Comparison of ENCODE assay signal across 8 mouse cellular contexts in the genomic region with DNA sequence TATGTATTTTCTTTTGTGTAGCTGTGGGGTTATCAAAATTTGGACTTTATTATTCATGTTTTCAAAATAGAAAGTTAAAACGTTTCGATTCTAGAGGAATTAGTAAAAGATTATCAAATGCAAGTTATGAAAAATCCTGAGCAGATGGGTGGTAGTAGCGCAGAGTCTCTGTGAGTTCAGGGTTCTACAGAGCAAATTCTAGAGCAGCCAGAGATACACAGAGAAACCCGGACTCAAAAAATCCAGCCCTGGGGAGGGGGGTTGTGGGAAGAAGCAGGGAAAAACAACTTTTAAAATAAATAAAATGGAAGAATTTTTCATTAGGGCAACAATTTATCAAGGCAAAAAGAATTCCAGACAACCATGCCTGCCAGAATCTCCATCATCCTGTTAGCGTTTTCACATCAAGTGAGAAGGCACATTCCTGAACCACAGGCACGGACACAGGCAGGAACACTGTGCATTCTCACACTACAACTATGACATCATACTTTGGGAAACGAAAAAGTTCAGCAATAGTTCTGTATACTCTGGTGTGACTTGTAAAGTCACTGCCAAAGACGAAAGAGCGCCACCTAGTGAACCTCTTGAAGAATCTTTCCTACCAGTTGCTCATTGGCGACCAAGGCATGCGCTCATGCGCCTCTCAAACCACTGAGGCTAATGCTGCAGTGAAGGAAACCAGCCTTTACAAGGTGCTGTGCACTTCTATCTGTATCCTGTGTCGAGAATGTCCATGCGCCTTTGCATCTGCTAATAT. TPM values are rescaled to one million over a fixed set of nuclear protein-coding genes. Genes with fewer than 3 reads are reported as not detected.
A peak's percentile ranks its signal among the peaks of the same experiment; 100 is the strongest.
DNase-seq lines count a peak whose midpoint lies in the region; ATAC-seq and TF ChIP-seq lines count a peak whose summit lies in the region.

No protein-coding gene starts in this region.

- H3K27ac ChIP-seq in heart, postnatal 0 days (ENCODE audit: low read depth) = no peak overlapping the region

- no peak for TF ChIP-seq POLR2A in lung, adult 2 months (IDR thresholded peaks at IDR 0.05; ENCODE audit: borderline replicate concordance, extremely low read depth, low read depth, low read length)

- peaks cover 9% of the 10 kb centered on the region; the same call in 1 of the 2 replicates for H3K4me1 ChIP-seq in heart, postnatal 0 days (ENCODE audit: control insufficient read depth, insufficient read depth)
- peaks cover 4% of the 10 kb centered on the region for H3K4me1 ChIP-seq in lung, adult 2 months (ENCODE audit: control insufficient read depth, insufficient read depth, low read length)

- no peaks in the 10 kb centered on the region for H3K9me3 ChIP-seq in heart, postnatal 0 days (replicated peaks; ENCODE audit: control insufficient read depth, low read length)

- TF ChIP-seq EP300 in heart, postnatal 0 days (IDR thresholded peaks at IDR 0.05; ENCODE audit: low read depth) = no peak

- 20% methylated on average over 14 of the region's 14 CpGs for WGBS in heart, postnatal 0 days
- 21% methylated on average over 14 of the region's 14 CpGs for WGBS in lung, adult 2 months

- DNase-seq in MEL-GATA-1-ER (ENCODE audit: extremely low read depth, low read depth) = peak; percentile 2
- peak; percentile 4 for DNase-seq in c-Kit-negative CD71-positive TER-119-positive erythroid progenitor cells, embryonic 14.5 days (ENCODE audit: low read depth, low spot score)
- peak; percentile 54 for DNase-seq in fibroblast of lung, adult 2 months (ENCODE audit: low read depth)
- peak; percentile 88 for DNase-seq in heart, postnatal 0 days (ENCODE audit: low spot score)
- DNase-seq in kidney, postnatal 4 days = peak; percentile 21 to 58
- peak; percentile 15 for DNase-seq in lung, adult 2 months
- DNase-seq in right cerebral cortex, adult 18-20 months = peak; percentile 68

- ATAC-seq in heart, postnatal 0 days (ENCODE audit: insufficient read depth, low read depth) = peak; percentile 88
- no peak for ATAC-seq in erythroid progenitor cell, adult 5-6 weeks (replicated peaks; ENCODE audit: low FRiP score, poor library complexity, severe bottlenecking)

- no peaks in the 10 kb centered on the region for H3K36me3 ChIP-seq in heart, postnatal 0 days (replicated peaks; ENCODE audit: control insufficient read depth, insufficient read depth, low read length)

- no peak overlapping the region for H3K9ac ChIP-seq in heart, postnatal 0 days (replicated peaks; ENCODE audit: low read depth, low read length)

- TF ChIP-seq CTCF in heart, postnatal 0 days (IDR thresholded peaks at IDR 0.05; ENCODE audit: low read depth) = peak; percentile 81
- TF ChIP-seq CTCF in lung, adult 2 months (IDR thresholded peaks at IDR 0.05; ENCODE audit: insufficient read depth, low read length) = peak; percentile 63

- peak overlapping the region; percentile 25; the same call in 1 of the 2 replicates for H3K4me2 ChIP-seq in heart, postnatal 0 days (ENCODE audit: low read depth, low read length)

- no peak overlapping the region for H3K4me3 ChIP-seq in heart, postnatal 0 days (ENCODE audit: low read depth, low read length)
- H3K4me3 ChIP-seq in lung, adult 2 months (replicated peaks; ENCODE audit: extremely low read depth, low read depth, low read length) = no peak overlapping the region

- H3K27me3 ChIP-seq in heart, postnatal 0 days (ENCODE audit: control insufficient read depth, insufficient read depth, low read length) = no peaks in the 10 kb centered on the region

RNA-seq across cellular contexts. Expression of a gene that starts 40.3 kb away (rescaled TPM):
- not detected in 2 replicates for total RNA-seq in heart, postnatal 0 days (2014; rRNA removed; ENCODE audit: low replicate concordance)
- polyA plus RNA-seq in heart, postnatal 0 days (2015; fragmentation: Nextera tagmentation; extraction: Ambion mirVana) = not detected in 2 replicates
- 0.06 TPM in 1 of 2 replicates, not detected in the other for polyA plus RNA-seq in lung, adult 2 months (2012; rRNA removed)
- total RNA-seq in erythroid progenitor cell, adult 5-6 weeks (2015; ENCODE audit: low replicate concordance) = not detected in 2 replicates
- not detected in 2 replicates for total RNA-seq in erythroid progenitor cell, adult 5-6 weeks (2017; ENCODE audit: low replicate concordance)

Comparison
In these comparisons a context has a peak if more than half of its experiments do, and no peak if none do; other contexts are left out.
1. DNase-seq: peak in every context shown above with its lines; median percentile 88 in heart, postnatal 0 days; 68 in right cerebral cortex, adult 18-20 months; 54 in fibroblast of lung, adult 2 months; 40 in kidney, postnatal 4 days; 15 in lung, adult 2 months; 4 in c-Kit-negative CD71-positive TER-119-positive erythroid progenitor cells, embryonic 14.5 days; 2 in MEL-GATA-1-ER.